Mouse (Mus musculus): ENCODE data around the gene Eif2b3. TPM values are rescaled to one million over a fixed set of nuclear protein-coding genes. Genes with fewer than 3 reads are reported as not detected.

Eif2b3 gene
- total and polyA plus RNA-seq, 2 experiments from 2014 or later, result 20.7 to 57.5 TPM

- ATAC-seq (ENCODE audit: low FRiP score) (no peak), DNase-seq (ENCODE audit: low spot score) (no peak)
- Histone ChIP-seq H3K27me3 (ENCODE audit: insufficient read depth, low read length) (no peaks in the 10 kb centered on the region), H3K4me1 (ENCODE audit: insufficient read depth, low read length) (peaks cover 7% of the 10 kb centered on the region; the same call in 1 of the 2 replicates), H3K9ac (replicated peaks; ENCODE audit: low read length, poor library complexity, severe bottlenecking) (peak overlapping the region; percentile 86), H3K4me3 (ENCODE audit: low read depth, low read length) (peak overlapping the region; percentile 83), H3K36me3 (ENCODE audit: insufficient read depth, low read length) (peaks cover 30% of the 10 kb centered on the region), H3K9me3 (ENCODE audit: low read length) (no peaks in the 10 kb centered on the region), H3K4me2 (ENCODE audit: low read depth, low read length, poor library complexity, severe bottlenecking) (peak overlapping the region; percentile 55), H3K27ac (ENCODE audit: low read depth, low read length) (peak overlapping the region; percentile 85)
- TF ChIP-seq CTCF (IDR thresholded peaks at IDR 0.05), result no peak
- 7% methylated on average over 11 of the region's 11 CpGs for WGBS
Measured at GRCm38 (mm10) chr4:117132794-117133143, 113.6 kb downstream of the Eif2b3 start.

GRCm38 (mm10) chr4:117133366-117133796, 114.2 kb downstream of the Eif2b3 start:
- peak; percentile 57 for DNase-seq (ENCODE audit: low spot score)

GRCm38 (mm10) chr4:117133817-117134600, 114.8 kb downstream of the Eif2b3 start, which contains the start of gene Plk3:
TSS of gene Plk3 (minus strand) at chr4:117133963.
- Histone ChIP-seq H3K36me3 (ENCODE audit: insufficient read depth, low read length) (peaks cover 18% of the 10 kb centered on the region), H3K9ac (replicated peaks; ENCODE audit: low read length, poor library complexity, severe bottlenecking) (peak within 1 kb of the TSS; percentile 86), H3K27ac (ENCODE audit: low read depth, low read length) (peak within 1 kb of the TSS; percentile 85), H3K4me1 (ENCODE audit: insufficient read depth, low read length) (peaks cover 7% of the 10 kb centered on the region; the same call in 1 of the 2 replicates), H3K4me2 (ENCODE audit: low read depth, low read length, poor library complexity, severe bottlenecking) (peak within 1 kb of the TSS; percentile 55), H3K9me3 (ENCODE audit: low read length) (no peaks in the 10 kb centered on the region), H3K4me3 (ENCODE audit: low read depth, low read length) (peak within 1 kb of the TSS; percentile 83), H3K27me3 (ENCODE audit: insufficient read depth, low read length) (no peaks in the 10 kb centered on the region)
- DNase-seq (ENCODE audit: low spot score) (peak; percentile 99), ATAC-seq (ENCODE audit: low FRiP score) (peak; percentile 91)
- peak; percentile 52 for TF ChIP-seq CTCF (IDR thresholded peaks at IDR 0.05)
- WGBS, result 2% methylated on average over 34 of the region's 48 CpGs

More at GRCm38 (mm10) chr4:117133366-117133796, 114.2 kb downstream of the Eif2b3 start:
- Histone ChIP-seq H3K9me3 (ENCODE audit: low read length) (no peaks in the 10 kb centered on the region), H3K27ac (ENCODE audit: low read depth, low read length) (peak overlapping the region; percentile 85), H3K36me3 (ENCODE audit: insufficient read depth, low read length) (peaks cover 24% of the 10 kb centered on the region), H3K4me3 (ENCODE audit: low read depth, low read length) (peak overlapping the region; percentile 83), H3K4me2 (ENCODE audit: low read depth, low read length, poor library complexity, severe bottlenecking) (peak overlapping the region; percentile 55), H3K4me1 (ENCODE audit: insufficient read depth, low read length) (peaks cover 7% of the 10 kb centered on the region; the same call in 1 of the 2 replicates), H3K9ac (replicated peaks; ENCODE audit: low read length, poor library complexity, severe bottlenecking) (peak overlapping the region; percentile 86), H3K27me3 (ENCODE audit: insufficient read depth, low read length) (no peaks in the 10 kb centered on the region)
- WGBS, result under 1% methylated on average over 41 of the region's 42 CpGs
- no peak for TF ChIP-seq CTCF (IDR thresholded peaks at IDR 0.05)
- ATAC-seq (ENCODE audit: low FRiP score), result peak; percentile 32

DNA sequence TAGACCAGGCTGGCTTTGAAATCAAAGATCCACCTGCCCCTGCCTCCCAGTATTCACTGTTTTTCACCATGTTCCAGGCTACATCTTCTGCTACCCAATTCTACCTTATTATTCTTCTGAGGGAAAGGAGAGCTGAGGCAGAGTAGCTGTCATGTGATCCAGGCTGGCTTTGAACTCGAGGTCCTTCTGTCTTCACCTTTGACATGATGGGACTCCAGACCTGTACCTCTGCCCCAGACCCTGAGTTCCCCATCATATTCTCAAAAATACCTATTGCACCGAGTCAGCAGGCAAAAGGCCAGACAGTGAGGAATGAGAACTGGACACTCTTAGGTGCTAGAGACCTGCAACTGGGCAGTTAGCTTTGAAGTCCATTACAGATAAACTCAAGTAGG, 115.4 kb downstream of the Eif2b3 start:
- H3K4me2 ChIP-seq (ENCODE audit: low read depth, low read length, poor library complexity, severe bottlenecking), result no peak overlapping the region
- peaks cover 7% of the 10 kb centered on the region; the same call in 1 of the 2 replicates for H3K4me1 ChIP-seq (ENCODE audit: insufficient read depth, low read length)
- H3K36me3 ChIP-seq (ENCODE audit: insufficient read depth, low read length), result peaks cover 15% of the 10 kb centered on the region; the same call in 1 of the 2 replicates
- no peak overlapping the region for H3K9ac ChIP-seq (replicated peaks; ENCODE audit: low read length, poor library complexity, severe bottlenecking)
- whole genome bisulfite sequencing, result 33% methylated on average over 2 of the region's 2 CpGs
- ATAC-seq (ENCODE audit: low FRiP score) (no peak), DNase-seq (ENCODE audit: low spot score) (no peak)
- H3K4me3 ChIP-seq (ENCODE audit: low read depth, low read length), result peak overlapping the region; percentile 83; the same call in 1 of the 2 replicates
- no peak overlapping the region for H3K27ac ChIP-seq (ENCODE audit: low read depth, low read length)
- H3K9me3 ChIP-seq (ENCODE audit: low read length), result no peaks in the 10 kb centered on the region
- no peak for TF ChIP-seq CTCF (IDR thresholded peaks at IDR 0.05)
- H3K27me3 ChIP-seq (ENCODE audit: insufficient read depth, low read length), result no peaks in the 10 kb centered on the region

GRCm38 (mm10) chr4:117136034-117136433, 116.8 kb downstream of the Eif2b3 start:
- H3K4me2 ChIP-seq (ENCODE audit: low read depth, low read length, poor library complexity, severe bottlenecking), result no peak overlapping the region
- no peak for DNase-seq (ENCODE audit: low spot score)
- H3K36me3 ChIP-seq (ENCODE audit: insufficient read depth, low read length), result 0 out of 2 replicates have a peak, but pooled peaks cover 4% of the 10 kb centered on the region
- WGBS, result 24% methylated on average over 8 of the region's 8 CpGs
- H3K4me1 ChIP-seq (ENCODE audit: insufficient read depth, low read length), result peaks cover 7% of the 10 kb centered on the region; the same call in 1 of the 2 replicates
- no peak for ATAC-seq (ENCODE audit: low FRiP score)
- no peak overlapping the region for H3K27ac ChIP-seq (ENCODE audit: low read depth, low read length)
- H3K9ac ChIP-seq (replicated peaks; ENCODE audit: low read length, poor library complexity, severe bottlenecking), result no peak overlapping the region
- H3K9me3 ChIP-seq (ENCODE audit: low read length), result no peaks in the 10 kb centered on the region
- no peaks in the 10 kb centered on the region for H3K27me3 ChIP-seq (ENCODE audit: insufficient read depth, low read length)
- TF ChIP-seq CTCF (IDR thresholded peaks at IDR 0.05), result no peak
- H3K4me3 ChIP-seq (ENCODE audit: low read depth, low read length), result no peak overlapping the region

Other genes with a start within 250 kb of the Eif2b3 start
- gene Toe1, start 211.8 kb upstream of the Eif2b3 start, total RNA-seq (2014; rRNA removed), result 38.9 and 42.9 TPM in 2 replicates
- gene Toe1, start 211.8 kb upstream of the Eif2b3 start, polyA plus RNA-seq (2015; fragmentation: Nextera tagmentation; extraction: Ambion mirVana), result 22.5 and 26.2 TPM in 2 replicates
- gene Mutyh, start 211.7 kb upstream of the Eif2b3 start, total RNA-seq (2014; rRNA removed), result 5.1 and 5.6 TPM in 2 replicates
- gene Mutyh, start 211.7 kb upstream of the Eif2b3 start, polyA plus RNA-seq (2015; fragmentation: Nextera tagmentation; extraction: Ambion mirVana), result 3.0 and 4.5 TPM in 2 replicates
- gene Hpdl, start 197.7 kb upstream of the Eif2b3 start, total RNA-seq (2014; rRNA removed), result 0.55 and 0.71 TPM in 2 replicates
- 0.74 and 1.1 TPM in 2 replicates for gene Hpdl, start 197.7 kb upstream of the Eif2b3 start, polyA plus RNA-seq (2015; fragmentation: Nextera tagmentation; extraction: Ambion mirVana)
- 20.1 and 23.0 TPM in 2 replicates for gene Zswim5, start 142.0 kb upstream of the Eif2b3 start, total RNA-seq (2014; rRNA removed)
- gene Zswim5, start 142.0 kb upstream of the Eif2b3 start, polyA plus RNA-seq (2015; fragmentation: Nextera tagmentation; extraction: Ambion mirVana), result 2.2 and 2.4 TPM in 2 replicates
- 25.5 and 50.0 TPM in 2 replicates for gene Urod, start 25.0 kb upstream of the Eif2b3 start, total RNA-seq (2014; rRNA removed)
- 36.6 and 36.8 TPM in 2 replicates for gene Urod, start 25.0 kb upstream of the Eif2b3 start, polyA plus RNA-seq (2015; fragmentation: Nextera tagmentation; extraction: Ambion mirVana)
- gene Hectd3, start 24.1 kb upstream of the Eif2b3 start, total RNA-seq (2014; rRNA removed), result 45.5 and 46.5 TPM in 2 replicates
- 20.2 and 22.6 TPM in 2 replicates for gene Hectd3, start 24.1 kb upstream of the Eif2b3 start, polyA plus RNA-seq (2015; fragmentation: Nextera tagmentation; extraction: Ambion mirVana)
- 6.8 and 12.2 TPM in 2 replicates for gene Ptch2, start 76.7 kb downstream of the Eif2b3 start, total RNA-seq (2014; rRNA removed)
- gene Ptch2, start 76.7 kb downstream of the Eif2b3 start, polyA plus RNA-seq (2015; fragmentation: Nextera tagmentation; extraction: Ambion mirVana), result 3.5 and 3.7 TPM in 2 replicates
- gene Btbd19, start 106.3 kb downstream of the Eif2b3 start, total RNA-seq (2014; rRNA removed), result 7.3 and 8.2 TPM in 2 replicates
- gene Btbd19, start 106.3 kb downstream of the Eif2b3 start, polyA plus RNA-seq (2015; fragmentation: Nextera tagmentation; extraction: Ambion mirVana), result 3.8 and 4.2 TPM in 2 replicates
- gene Tctex1d4, start 107.4 kb downstream of the Eif2b3 start, total RNA-seq (2014; rRNA removed), result 1.3 and 5.8 TPM in 2 replicates
- gene Tctex1d4, start 107.4 kb downstream of the Eif2b3 start, polyA plus RNA-seq (2015; fragmentation: Nextera tagmentation; extraction: Ambion mirVana), result 1.2 TPM in 2 replicates
- 20.8 and 28.2 TPM in 2 replicates for gene Plk3, start 114.6 kb downstream of the Eif2b3 start, total RNA-seq (2014; rRNA removed)
- gene Plk3, start 114.6 kb downstream of the Eif2b3 start, polyA plus RNA-seq (2015; fragmentation: Nextera tagmentation; extraction: Ambion mirVana), result 26.6 and 26.8 TPM in 2 replicates
- 439 and 604 TPM in 2 replicates for gene Rps8, start 136.8 kb downstream of the Eif2b3 start, total RNA-seq (2014; rRNA removed)
- 475 and 493 TPM in 2 replicates for gene Rps8, start 136.8 kb downstream of the Eif2b3 start, polyA plus RNA-seq (2015; fragmentation: Nextera tagmentation; extraction: Ambion mirVana)
- 2.9 and 9.8 TPM in 2 replicates for gene Kif2c, start 163.2 kb downstream of the Eif2b3 start, total RNA-seq (2014; rRNA removed)
- gene Kif2c, start 163.2 kb downstream of the Eif2b3 start, polyA plus RNA-seq (2015; fragmentation: Nextera tagmentation; extraction: Ambion mirVana), result 2.3 and 3.3 TPM in 2 replicates
- gene Tmem53, start 232.5 kb downstream of the Eif2b3 start, total RNA-seq (2014; rRNA removed), result 7.6 and 10.5 TPM in 2 replicates
- gene Tmem53, start 232.5 kb downstream of the Eif2b3 start, polyA plus RNA-seq (2015; fragmentation: Nextera tagmentation; extraction: Ambion mirVana), result 9.7 and 12.6 TPM in 2 replicates
- 1.8 and 3.1 TPM in 2 replicates for gene Armh1, start 232.7 kb downstream of the Eif2b3 start, total RNA-seq (2014; rRNA removed)
- gene Armh1, start 232.7 kb downstream of the Eif2b3 start, polyA plus RNA-seq (2015; fragmentation: Nextera tagmentation; extraction: Ambion mirVana), result 2.5 and 2.6 TPM in 2 replicates